Mouse (Mus musculus) erythroblast, embryonic 14.5 days (primary cell): ENCODE results near the gene Itga2b.

Experiments used
- GATA1 ChIP-seq: IDR thresholded peaks from 2 replicates; pipeline ENCODE4 v1.6.1; 2012; ENCODE audit warnings: low read length, inconsistent platforms, mixed read lengths
- TAL1 ChIP-seq: IDR thresholded peaks from 3 replicates; pipeline ENCODE4 v1.6.1; 2012; ENCODE audit warnings: low read length, inconsistent platforms, mixed read lengths

DNA sequence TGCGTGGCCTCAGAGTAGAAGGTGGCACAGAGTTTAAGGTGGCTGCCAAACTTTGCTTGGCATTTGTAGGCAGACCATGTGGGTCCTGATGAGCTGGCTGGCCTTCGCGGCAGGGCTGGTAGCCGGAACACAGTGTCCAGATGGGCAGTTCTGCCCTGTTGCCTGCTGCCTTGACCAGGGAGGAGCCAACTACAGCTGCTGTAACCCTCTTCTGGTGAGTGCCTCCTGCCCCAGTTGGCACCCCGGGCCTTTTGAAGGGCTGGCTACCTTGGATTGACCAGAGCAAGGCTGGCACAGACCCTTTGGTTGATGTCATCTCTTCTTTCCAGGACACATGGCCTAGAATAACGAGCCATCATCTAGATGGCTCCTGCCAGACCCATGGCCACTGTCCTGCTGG lies 37.0 kb downstream of the Itga2b start:
- TF ChIP-seq TAL1 (no peak), GATA1 (no peak)
